Mouse (Mus musculus) megakaryocyte, embryonic 14.5 days (primary cell): ENCODE results near the gene Ntn4. TPM values are rescaled to one million over a fixed set of nuclear protein-coding genes. Genes with fewer than 3 reads are reported as not detected.
"Not testable (repeated sequence)": the region's sequence is repeated elsewhere in the genome, so short reads cannot be mapped to it uniquely, and the experiment has no call there.

Source experiments
- H3K27me3 ChIP-seq: replicated peaks from 2 replicates; pipeline ENCODE3; 2012; ENCODE audit warnings: inconsistent platforms
- H3K36me3 ChIP-seq: replicated peaks from 2 replicates; pipeline ENCODE3; 2012; ENCODE audit warnings: low read length, inconsistent platforms, mixed read lengths
- H3K4me1 ChIP-seq: 2 replicates; pipeline ENCODE4 v1.6.1; 2012; ENCODE audit warnings: inconsistent platforms
- H3K4me3 ChIP-seq: replicated peaks from 2 replicates; pipeline ENCODE3; 2012; ENCODE audit warnings: moderate library complexity, mild to moderate bottlenecking, inconsistent platforms
- H3K9me3 ChIP-seq: 2 replicates; pipeline ENCODE4 v1.6.1; 2012; ENCODE audit warnings: inconsistent platforms
- FLI1 ChIP-seq: IDR thresholded peaks from 2 replicates; pipeline ENCODE4 v1.6.1; 2012; ENCODE audit warnings: low read length, inconsistent platforms, mixed read lengths
- GATA1 ChIP-seq: IDR thresholded peaks from 3 replicates; pipeline ENCODE4 v1.6.1; 2012; ENCODE audit warnings: mixed read lengths, low read length, inconsistent platforms, borderline replicate concordance
- polyA plus RNA-seq: library from polyadenylated mRNA; stranded (reverse); fragments of >175 nt; gene quantifications from 2 replicates; pipeline ENCODE4 v1.2.3, GENCODE M21; 2012; ENCODE audit warnings: low replicate concordance; ENCODE audit not compliant: insufficient read depth

The Ntn4 gene
- polyA plus RNA-seq, 1 experiment = 0.22 TPM

GRCm38 (mm10) chr10:93680680-93681377 lies 40.3 kb downstream of the Ntn4 start:
- Histone ChIP-seq H3K4me3 (no peak overlapping the region), H3K27me3 (no peaks in the 10 kb centered on the region), H3K4me1 (peaks cover 59% of the 10 kb centered on the region), H3K36me3 (no peaks in the 10 kb centered on the region), H3K9me3 (no peaks in the 10 kb centered on the region)
- TF ChIP-seq GATA1 (no peak), FLI1 (no peak)

GRCm38 (mm10) chr10:93682185-93682747 lies 41.8 kb downstream of the Ntn4 start:
- Histone ChIP-seq H3K9me3 (no peaks in the 10 kb centered on the region), H3K4me1 (peaks cover 66% of the 10 kb centered on the region), H3K27me3 (no peaks in the 10 kb centered on the region), H3K4me3 (peak overlapping the region; percentile 38), H3K36me3 (no peaks in the 10 kb centered on the region)
- TF ChIP-seq GATA1 (no peak), FLI1 (no peak)

DNA sequence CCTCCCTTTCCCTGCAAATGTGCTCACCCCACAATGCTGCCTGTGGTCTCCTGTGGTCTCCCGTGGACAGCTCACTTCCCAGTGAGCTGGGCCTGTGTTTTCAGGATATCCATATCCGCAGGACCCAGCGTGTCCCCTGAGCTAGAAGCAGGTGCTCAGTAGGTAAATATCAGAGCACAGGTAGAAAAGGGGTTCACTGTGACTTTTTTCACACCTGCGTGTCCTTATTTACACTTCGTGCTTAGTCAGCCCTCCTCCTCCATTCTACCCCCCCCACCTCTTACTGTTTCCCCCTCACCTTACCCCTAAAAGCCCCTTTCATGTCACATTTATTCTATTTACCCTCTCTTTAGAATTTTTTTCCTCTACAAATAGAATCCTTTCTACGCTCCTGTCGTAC lies 42.7 kb downstream of the Ntn4 start:
- peaks cover 64% of the 10 kb centered on the region for H3K4me1 ChIP-seq
- no peak overlapping the region for H3K4me3 ChIP-seq
- no peaks in the 10 kb centered on the region for H3K9me3 ChIP-seq
- no peaks in the 10 kb centered on the region for H3K27me3 ChIP-seq
- TF ChIP-seq GATA1 (no peak), FLI1 (no peak)
- H3K36me3 ChIP-seq = no peaks in the 10 kb centered on the region

- no peaks in the 10 kb centered on the region for H3K9me3 ChIP-seq
- no peaks in the 10 kb centered on the region for H3K27me3 ChIP-seq
- no peak for TF ChIP-seq FLI1
- no peak for TF ChIP-seq GATA1
- H3K4me3 ChIP-seq = no peak overlapping the region
- peaks cover 65% of the 10 kb centered on the region for H3K4me1 ChIP-seq
- H3K36me3 ChIP-seq = no peaks in the 10 kb centered on the region
Measured at GRCm38 (mm10) chr10:93683896-93684295, 43.4 kb downstream of the Ntn4 start.

DNA sequence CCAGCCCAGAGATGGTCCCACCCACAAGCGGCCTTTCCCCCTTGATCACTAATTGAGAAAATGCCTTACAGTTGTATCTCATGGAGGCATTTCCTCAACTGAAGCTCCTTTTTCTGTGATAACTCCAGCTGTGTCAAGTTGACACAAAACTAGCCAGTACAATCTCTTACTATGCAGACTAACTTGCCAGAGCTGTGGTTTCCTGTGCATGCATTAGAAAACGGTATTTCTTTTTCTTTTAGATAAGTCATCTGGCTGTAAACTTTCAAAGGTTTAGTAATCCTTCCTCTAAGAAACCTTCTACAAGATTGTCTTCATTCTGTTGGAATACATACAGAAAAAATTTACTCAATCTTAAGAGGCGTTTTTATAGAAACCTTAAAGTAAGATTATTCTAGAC lies 44.9 kb downstream of the Ntn4 start:
- peaks cover 51% of the 10 kb centered on the region for H3K4me1 ChIP-seq

DNA sequence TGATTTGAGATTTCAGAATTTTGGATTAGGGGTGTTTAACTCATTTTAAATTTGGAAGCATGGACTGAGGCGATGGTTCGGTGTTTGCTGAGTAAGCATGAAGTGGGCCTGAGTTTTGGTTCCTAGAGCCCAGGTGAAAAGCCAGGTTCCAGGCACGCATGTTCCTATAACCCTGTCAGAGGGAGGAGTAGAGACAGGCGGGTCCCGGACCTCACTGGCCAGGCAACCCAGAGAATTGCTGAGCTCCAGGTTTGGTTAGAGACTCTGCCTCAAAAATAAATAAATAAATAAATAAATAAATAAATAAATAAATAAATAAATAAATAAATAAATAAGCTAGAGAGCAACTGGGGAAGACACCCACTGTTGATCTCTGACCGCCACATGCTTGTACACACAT lies 46.1 kb downstream of the Ntn4 start:
- Histone ChIP-seq H3K4me1 (peaks cover 42% of the 10 kb centered on the region), H3K36me3 (no peaks in the 10 kb centered on the region), H3K4me3 (no peak overlapping the region), H3K27me3 (no peaks in the 10 kb centered on the region), H3K9me3 (no peaks in the 10 kb centered on the region)
- TF ChIP-seq FLI1 (no peak), GATA1 (no peak)

More for the DNA sequence above, 44.9 kb downstream of the Ntn4 start:
- H3K27me3 ChIP-seq, H3K36me3 ChIP-seq, H3K4me3 ChIP-seq, H3K9me3 ChIP-seq: not testable (repeated sequence)

DNA sequence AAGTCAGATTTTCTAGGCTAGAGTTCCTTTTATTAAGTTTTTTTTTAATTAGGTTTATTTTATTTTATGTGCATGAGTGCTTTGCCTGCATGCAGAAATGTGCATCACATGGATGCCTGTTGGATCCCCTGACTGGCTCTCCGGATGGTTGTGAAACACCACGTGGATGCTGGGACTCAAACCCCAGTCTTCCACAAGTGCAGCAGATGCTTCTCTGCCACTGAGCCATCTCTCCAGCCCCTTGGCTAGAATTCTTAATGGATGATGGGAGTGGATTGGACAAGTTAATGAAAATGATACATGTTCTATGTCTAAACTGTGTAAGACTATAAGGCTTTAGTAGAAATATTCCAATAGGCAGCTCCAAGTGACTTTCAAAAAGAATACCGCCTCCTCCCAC lies 47.3 kb downstream of the Ntn4 start:
- Histone ChIP-seq H3K4me1 (peaks cover 34% of the 10 kb centered on the region), H3K9me3 (no peaks in the 10 kb centered on the region), H3K36me3 (no peaks in the 10 kb centered on the region), H3K27me3 (no peaks in the 10 kb centered on the region), H3K4me3 (no peak overlapping the region)
- TF ChIP-seq FLI1 (no peak), GATA1 (no peak)

- H3K27me3 ChIP-seq = no peaks in the 10 kb centered on the region
- TF ChIP-seq GATA1 (no peak), FLI1 (no peak)
- peaks cover 29% of the 10 kb centered on the region for H3K4me1 ChIP-seq
- H3K4me3 ChIP-seq = peak overlapping the region; percentile 86
- H3K36me3 ChIP-seq = no peaks in the 10 kb centered on the region
- H3K9me3 ChIP-seq = no peaks in the 10 kb centered on the region
Measured at GRCm38 (mm10) chr10:93688306-93689171, 48.1 kb downstream of the Ntn4 start.

GRCm38 (mm10) chr10:93691344-93691743 lies 50.9 kb downstream of the Ntn4 start:
- TF ChIP-seq GATA1 (no peak), FLI1 (no peak)

More at GRCm38 (mm10) chr10:93691344-93691743, 50.9 kb downstream of the Ntn4 start:
- H3K27me3 ChIP-seq = peaks cover 2% of the 10 kb centered on the region
- no peaks in the 10 kb centered on the region for H3K36me3 ChIP-seq
- H3K9me3 ChIP-seq = no peaks in the 10 kb centered on the region
- peaks cover 15% of the 10 kb centered on the region for H3K4me1 ChIP-seq
- H3K4me3 ChIP-seq = no peak overlapping the region
